Mouse (Mus musculus) G1E (cell line): ENCODE measurements around the gene Hoxb9. TPM values are rescaled to one million over a fixed set of nuclear protein-coding genes. Genes with fewer than 3 reads are reported as not detected.

Experiments used
- ATAC-seq: 2 replicates; pipeline ENCODE4 v1.8.0; 2016; ENCODE audit warnings: mild to moderate bottlenecking; ENCODE audit not compliant: insufficient number of reproducible peaks, poor library complexity, low FRiP score, severe bottlenecking; ENCODE audit errors: extremely low read depth
- DNase-seq: peaks from one replicate; pipeline ENCODE4 v3.0.0; 2012; ENCODE audit warnings: low spot score
- H3K27me3 ChIP-seq: 2 replicates; pipeline ENCODE4 v1.6.1; 2012; ENCODE audit warnings: mild to moderate bottlenecking, low read length, inconsistent platforms; ENCODE audit not compliant: insufficient read depth
- H3K36me3 ChIP-seq: replicated peaks from 2 replicates; pipeline ENCODE3; 2012; ENCODE audit warnings: mild to moderate bottlenecking, inconsistent platforms
- H3K4me1 ChIP-seq: 2 replicates; pipeline ENCODE4 v1.6.1; 2012; ENCODE audit warnings: low read depth, low read length, inconsistent platforms, mixed read lengths; ENCODE audit not compliant: insufficient read depth
- H3K4me3 ChIP-seq: 2 replicates; pipeline ENCODE4 v1.5.1; 2012; ENCODE audit warnings: low read depth, mild to moderate bottlenecking, inconsistent platforms, low read length, moderate library complexity, mixed read lengths
- H3K9me3 ChIP-seq: replicated peaks from 2 replicates; pipeline ENCODE4 v1.6.1; 2012; ENCODE audit warnings: inconsistent platforms
- CTCF ChIP-seq: IDR thresholded peaks from 2 replicates; pipeline ENCODE4 v1.5.1; 2012; ENCODE audit warnings: low read depth, low read length, inconsistent platforms, mixed read lengths
- GATA1 ChIP-seq: IDR thresholded peaks from 2 replicates; pipeline ENCODE4 v1.6.1; 2012; ENCODE audit warnings: borderline replicate concordance, low read length, inconsistent platforms, mixed read lengths
- GATA2 ChIP-seq: IDR thresholded peaks from 2 replicates; pipeline ENCODE4 v1.6.1; 2012; ENCODE audit warnings: low read depth, low read length, inconsistent platforms, borderline replicate concordance
- POLR2AphosphoS5 ChIP-seq: IDR thresholded peaks from 2 replicates; pipeline ENCODE4 v1.6.1; 2012; ENCODE audit warnings: low read depth, low read length, inconsistent platforms; ENCODE audit not compliant: insufficient replicate concordance
- TAL1 ChIP-seq: conservative IDR thresholded peaks from 2 replicates; pipeline ENCODE4 v1.6.1; 2012; ENCODE audit warnings: low read depth, low read length, inconsistent platforms, mixed read lengths
- polyA plus RNA-seq: library from polyadenylated mRNA; stranded (reverse); fragments of >175 nt; gene quantifications from 2 replicates; pipeline ENCODE4 v1.2.3, GENCODE M21; 2012
- total RNA-seq, 2 experiments: library from RNA; stranded (forward) in 1 of 2; stranded (reverse) in 1 of 2; fragments of 200-1000 nt in 1 of 2; fragments of >200 nt in 1 of 2; fragmentation: Nextera tagmentation in 1 of 2; gene quantifications; 2 replicates each; pipeline ENCODE4 v1.2.3; 2014 to 2017

Gene Hoxb9
- total and polyA plus RNA-seq, 3 experiments, result not detected

GRCm38 (mm10) chr11:96265954-96266353, 5.3 kb upstream of the Hoxb9 start:
- Histone ChIP-seq H3K4me1 (no peaks in the 10 kb centered on the region), H3K27me3 (peaks cover 50% of the 10 kb centered on the region), H3K9me3 (no peaks in the 10 kb centered on the region), H3K36me3 (no peaks in the 10 kb centered on the region), H3K4me3 (no peak overlapping the region)
- no peak for DNase-seq
- no peak for ATAC-seq
- TF ChIP-seq POLR2AphosphoS5 (no peak), CTCF (no peak), TAL1 (no peak), GATA2 (no peak), GATA1 (no peak)

- Histone ChIP-seq H3K36me3 (no peaks in the 10 kb centered on the region), H3K4me3 (no peak overlapping the region), H3K9me3 (0 out of 2 replicates have a peak, but pooled peaks cover 2% of the 10 kb centered on the region), H3K4me1 (no peaks in the 10 kb centered on the region), H3K27me3 (peaks cover 56% of the 10 kb centered on the region)
- ATAC-seq, result no peak
- no peak for DNase-seq
- no peak for TF ChIP-seq GATA1
- TF ChIP-seq GATA2, result no peak
- no peak for TF ChIP-seq POLR2AphosphoS5
- TF ChIP-seq TAL1, result no peak
- no peak for TF ChIP-seq CTCF
Measured at GRCm38 (mm10) chr11:96267021-96267920, 4.0 kb upstream of the Hoxb9 start.

GRCm38 (mm10) chr11:96268031-96268745, 3.1 kb upstream of the Hoxb9 start:
- TF ChIP-seq TAL1 (no peak), POLR2AphosphoS5 (no peak)
- peaks cover 57% of the 10 kb centered on the region for H3K27me3 ChIP-seq
- H3K36me3 ChIP-seq, result no peaks in the 10 kb centered on the region
- H3K9me3 ChIP-seq, result 0 out of 2 replicates have a peak, but pooled peaks cover 2% of the 10 kb centered on the region
- DNase-seq, result no peak
- H3K4me1 ChIP-seq, result no peaks in the 10 kb centered on the region
- no peak for ATAC-seq
- H3K4me3 ChIP-seq, result no peak overlapping the region

GRCm38 (mm10) chr11:96269869-96270268, 1.4 kb upstream of the Hoxb9 start:
- no peak overlapping the region for H3K4me3 ChIP-seq
- TF ChIP-seq TAL1, result no peak
- no peak for TF ChIP-seq POLR2AphosphoS5
- DNase-seq (no peak), ATAC-seq (no peak)
- no peaks in the 10 kb centered on the region for H3K4me1 ChIP-seq
- H3K9me3 ChIP-seq, result 0 out of 2 replicates have a peak, but pooled peaks cover 2% of the 10 kb centered on the region
- H3K27me3 ChIP-seq, result peaks cover 46% of the 10 kb centered on the region
- no peaks in the 10 kb centered on the region for H3K36me3 ChIP-seq

- no peak for DNase-seq
- TF ChIP-seq GATA2 (no peak), CTCF (no peak), TAL1 (no peak), POLR2AphosphoS5 (no peak), GATA1 (no peak)
- Histone ChIP-seq H3K27me3 (peaks cover 41% of the 10 kb centered on the region), H3K36me3 (no peaks in the 10 kb centered on the region), H3K4me3 (no peak overlapping the region), H3K9me3 (0 out of 2 replicates have a peak, but pooled peaks cover 2% of the 10 kb centered on the region), H3K4me1 (no peaks in the 10 kb centered on the region)
- no peak for ATAC-seq
Measured at GRCm38 (mm10) chr11:96271541-96272011, 319 bp downstream of the Hoxb9 start.
